Mouse (Mus musculus): ENCODE results near the gene Slfn1. TPM values are rescaled to one million over a fixed set of nuclear protein-coding genes. Genes with fewer than 3 reads are reported as not detected.
"Not testable (repeated sequence)": the region's sequence is repeated elsewhere in the genome, so short reads cannot be mapped to it uniquely, and the experiment has no call there.

Gene Slfn1
- polyA plus RNA-seq, 1 experiment from 2014 or later: not detected

GRCm38 (mm10) chr11:83118056-83118455, 1.4 kb downstream of the Slfn1 start:
- H3K36me3 ChIP-seq (ENCODE audit: poor library complexity, severe bottlenecking): no peaks in the 10 kb centered on the region
- H3K4me2 ChIP-seq: no peak overlapping the region
- H3K9ac ChIP-seq: no peak overlapping the region
- 59% methylated on average over 3 of the region's 3 CpGs for WGBS
- H3K27me3 ChIP-seq: no peaks in the 10 kb centered on the region
- ATAC-seq: no peak
- no peak overlapping the region for H3K4me3 ChIP-seq
- H3K4me1 ChIP-seq: no peaks in the 10 kb centered on the region
- H3K9me3 ChIP-seq (replicated peaks): no peaks in the 10 kb centered on the region
- no peak overlapping the region for H3K27ac ChIP-seq

GRCm38 (mm10) chr11:83121131-83121685, 4.6 kb downstream of the Slfn1 start:
- Histone ChIP-seq H3K9me3 (replicated peaks) (no peaks in the 10 kb centered on the region), H3K36me3 (ENCODE audit: poor library complexity, severe bottlenecking) (no peaks in the 10 kb centered on the region), H3K4me3 (no peak overlapping the region), H3K4me1 (no peaks in the 10 kb centered on the region), H3K9ac (no peak overlapping the region), H3K4me2 (no peak overlapping the region), H3K27ac (no peak overlapping the region), H3K27me3 (no peaks in the 10 kb centered on the region)
- WGBS: 98% methylated on average over 3 of the region's 3 CpGs
- no peak for ATAC-seq

GRCm38 (mm10) chr11:83123198-83123597, 6.5 kb downstream of the Slfn1 start:
- ATAC-seq: no peak
- Histone ChIP-seq H3K27ac (no peak overlapping the region), H3K4me2 (no peak overlapping the region), H3K9me3 (replicated peaks) (no peaks in the 10 kb centered on the region), H3K9ac (no peak overlapping the region), H3K27me3 (no peaks in the 10 kb centered on the region), H3K36me3 (ENCODE audit: poor library complexity, severe bottlenecking) (no peaks in the 10 kb centered on the region), H3K4me1 (no peaks in the 10 kb centered on the region), H3K4me3 (no peak overlapping the region)
- 74% methylated on average over 4 of the region's 4 CpGs for WGBS

- Histone ChIP-seq H3K9ac (no peak overlapping the region), H3K27ac (no peak overlapping the region), H3K27me3 (no peaks in the 10 kb centered on the region), H3K4me1 (no peaks in the 10 kb centered on the region), H3K36me3 (ENCODE audit: poor library complexity, severe bottlenecking) (no peaks in the 10 kb centered on the region), H3K4me2 (no peak overlapping the region), H3K9me3 (replicated peaks) (no peaks in the 10 kb centered on the region), H3K4me3 (no peak overlapping the region)
- WGBS: 80% methylated on average over 2 of the region's 2 CpGs
- ATAC-seq: no peak
Observed at GRCm38 (mm10) chr11:83124906-83125305, 8.3 kb downstream of the Slfn1 start.

- not testable (repeated sequence) for ATAC-seq; H3K4me2 ChIP-seq; H3K27ac ChIP-seq; H3K9ac ChIP-seq; H3K27me3 ChIP-seq; H3K36me3 ChIP-seq (ENCODE audit: poor library complexity, severe bottlenecking); H3K4me1 ChIP-seq; H3K4me3 ChIP-seq; H3K9me3 ChIP-seq (replicated peaks)
- WGBS: 100% methylated on average over 1 of the region's 1 CpGs
Observed at GRCm38 (mm10) chr11:83125633-83126032, 9.0 kb downstream of the Slfn1 start.

GRCm38 (mm10) chr11:83137253-83137652, 20.6 kb downstream of the Slfn1 start:
- H3K27me3 ChIP-seq; H3K9ac ChIP-seq; ATAC-seq; H3K27ac ChIP-seq; H3K4me1 ChIP-seq; H3K4me3 ChIP-seq; H3K9me3 ChIP-seq (replicated peaks); H3K4me2 ChIP-seq; H3K36me3 ChIP-seq (ENCODE audit: poor library complexity, severe bottlenecking): not testable (repeated sequence)
- no CpG with 5 or more reads among the region's 2 CpGs for WGBS

- H3K27me3 ChIP-seq; H3K9ac ChIP-seq; H3K36me3 ChIP-seq (ENCODE audit: poor library complexity, severe bottlenecking); H3K4me1 ChIP-seq; ATAC-seq; H3K4me3 ChIP-seq; H3K4me2 ChIP-seq; H3K9me3 ChIP-seq (replicated peaks); H3K27ac ChIP-seq: not testable (repeated sequence)
- no CpG with 5 or more reads among the region's 1 CpGs for WGBS
Observed at GRCm38 (mm10) chr11:83148939-83149338, 32.3 kb downstream of the Slfn1 start.

Other genes with a start within 250 kb of the Slfn1 start
- gene Rffl, start 245.6 kb upstream of the Slfn1 start, polyA plus RNA-seq (2015; fragmentation: Nextera tagmentation; extraction: Ambion mirVana): 14.4 and 15.1 TPM in 2 replicates
- 10.9 and 12.8 TPM in 2 replicates for gene Rad51d, start 226.2 kb upstream of the Slfn1 start, polyA plus RNA-seq (2015; fragmentation: Nextera tagmentation; extraction: Ambion mirVana)
- 0.22 and 0.42 TPM in 2 replicates for gene Fndc8, start 224.7 kb upstream of the Slfn1 start, polyA plus RNA-seq (2015; fragmentation: Nextera tagmentation; extraction: Ambion mirVana)
- gene Nle1, start 208.4 kb upstream of the Slfn1 start, polyA plus RNA-seq (2015; fragmentation: Nextera tagmentation; extraction: Ambion mirVana): 28.1 and 35.9 TPM in 2 replicates
- 0.25 and 0.40 TPM in 2 replicates for gene Unc45b, start 206.3 kb upstream of the Slfn1 start, polyA plus RNA-seq (2015; fragmentation: Nextera tagmentation; extraction: Ambion mirVana)
- 0.18 and 0.30 TPM in 2 replicates for gene Slfn5, start 165.5 kb upstream of the Slfn1 start, polyA plus RNA-seq (2015; fragmentation: Nextera tagmentation; extraction: Ambion mirVana)
- 9.3 and 10.2 TPM in 2 replicates for gene Slfn9, start 125.0 kb upstream of the Slfn1 start, polyA plus RNA-seq (2015; fragmentation: Nextera tagmentation; extraction: Ambion mirVana)
- gene Slfn8, start 96.0 kb upstream of the Slfn1 start, polyA plus RNA-seq (2015; fragmentation: Nextera tagmentation; extraction: Ambion mirVana): 0.09 and 0.17 TPM in 2 replicates
- gene Slfn2, start 51.7 kb upstream of the Slfn1 start, polyA plus RNA-seq (2015; fragmentation: Nextera tagmentation; extraction: Ambion mirVana): 0.28 and 0.61 TPM in 2 replicates
- not detected in 2 replicates for gene Slfn4, start 58.3 kb downstream of the Slfn1 start, polyA plus RNA-seq (2015; fragmentation: Nextera tagmentation; extraction: Ambion mirVana)
- 0.13 and 0.26 TPM in 2 replicates for gene Slfn3, start 74.5 kb downstream of the Slfn1 start, polyA plus RNA-seq (2015; fragmentation: Nextera tagmentation; extraction: Ambion mirVana)
- gene Slfn14, start 169.9 kb downstream of the Slfn1 start, polyA plus RNA-seq (2015; fragmentation: Nextera tagmentation; extraction: Ambion mirVana): 0.04 and 0.14 TPM in 2 replicates
- gene Ap2b1, start 182.2 kb downstream of the Slfn1 start, polyA plus RNA-seq (2015; fragmentation: Nextera tagmentation; extraction: Ambion mirVana): 82.2 and 85.4 TPM in 2 replicates
- 17.7 and 18.2 TPM in 2 replicates for gene Pex12, start 185.7 kb downstream of the Slfn1 start, polyA plus RNA-seq (2015; fragmentation: Nextera tagmentation; extraction: Ambion mirVana)